Mouse (Mus musculus): ENCODE measurements around the gene Bcdin3d.
"Not testable (repeated sequence)": the region's sequence is repeated elsewhere in the genome, so short reads cannot be mapped to it uniquely, and the experiment has no call there.

Bcdin3d gene

GRCm38 (mm10) chr15:99472972-99473371 lies 1.6 kb downstream of the Bcdin3d start:
- DNase-seq (ENCODE audit: low spot score): no peak

DNA sequence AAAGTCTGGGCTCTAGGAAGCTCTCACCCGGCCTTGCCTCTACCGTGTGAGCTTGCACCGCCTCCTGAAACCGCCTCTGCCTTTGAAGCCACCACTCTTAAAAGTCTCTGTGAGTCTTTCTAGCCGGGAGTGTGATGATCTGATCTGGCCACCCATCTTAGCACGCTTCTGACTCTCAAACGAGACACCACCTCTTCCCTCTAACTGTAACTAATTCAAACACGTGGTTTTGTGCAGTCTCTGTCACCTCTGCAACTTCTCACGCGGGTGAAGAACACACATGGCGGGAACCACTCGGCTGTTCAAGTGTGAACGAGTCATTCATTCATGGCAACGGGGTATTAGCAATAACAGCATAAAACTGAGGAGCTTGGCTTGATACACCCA lies 2.9 kb downstream of the Bcdin3d start:
- DNase-seq (ENCODE audit: low spot score): no peak

DNA sequence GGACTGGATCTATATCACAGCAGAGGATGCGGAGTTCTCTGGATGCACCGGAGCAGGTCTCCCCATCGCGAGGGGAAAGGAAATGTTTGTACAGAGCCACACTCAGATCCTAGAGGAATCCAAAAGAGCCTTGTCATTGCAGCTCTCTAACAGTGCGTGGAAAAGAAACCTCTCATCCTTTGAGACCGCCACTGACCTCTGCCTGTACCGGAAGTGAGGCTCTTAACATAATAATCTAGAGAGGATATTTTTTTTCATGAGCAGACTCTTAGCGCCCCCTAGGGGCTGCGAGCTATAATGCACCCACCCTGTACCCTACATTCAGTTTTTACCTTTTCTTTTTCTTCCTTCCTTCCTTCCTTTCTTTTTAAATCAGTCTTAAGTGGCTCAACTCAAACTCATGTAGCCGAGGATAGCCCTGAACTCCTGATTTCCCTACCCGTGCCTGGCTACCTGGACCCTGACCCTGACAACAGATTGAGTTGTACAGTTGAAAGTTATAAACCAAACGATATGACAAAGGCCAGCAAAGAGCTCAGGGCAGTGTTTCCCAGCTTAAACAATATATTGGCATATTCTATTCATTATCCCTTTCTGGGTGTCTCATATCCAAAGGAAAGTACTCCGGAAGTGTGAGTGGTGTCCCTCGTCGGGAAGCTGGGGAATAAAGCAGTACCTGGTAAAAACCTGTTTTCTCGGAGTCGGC lies 3.4 kb downstream of the Bcdin3d start:
- DNase-seq (ENCODE audit: low spot score): peak; percentile 82

DNA sequence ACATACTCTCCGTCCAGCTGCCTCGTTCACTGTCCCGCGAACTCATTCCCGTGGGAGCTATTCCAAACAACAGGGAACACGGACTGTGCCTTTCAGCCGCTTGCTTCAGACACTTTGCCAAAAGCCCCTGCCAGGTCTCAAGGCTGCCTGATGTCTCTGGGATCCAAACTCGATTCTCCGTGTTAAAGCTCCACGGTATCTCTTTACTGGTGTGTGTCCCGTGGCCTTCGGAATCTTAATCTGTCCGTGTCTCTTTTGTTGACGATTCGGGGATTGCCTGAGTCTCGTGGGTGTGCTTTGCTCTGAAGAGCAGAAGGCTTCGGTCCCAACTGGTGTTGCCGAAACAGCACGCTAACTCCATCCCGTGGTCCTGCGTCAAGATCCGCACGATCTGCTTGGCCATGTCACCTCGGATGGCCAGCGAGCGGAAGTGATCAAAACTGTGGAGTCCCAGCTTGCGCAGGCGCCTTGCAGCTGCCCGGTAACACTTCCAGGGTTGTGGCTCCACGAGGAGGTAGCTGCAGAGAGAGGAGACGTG lies 4.2 kb downstream of the Bcdin3d start:
- no peak for DNase-seq (ENCODE audit: low spot score)

GRCm38 (mm10) chr15:99469736-99470135 lies 4.8 kb downstream of the Bcdin3d start:
- DNase-seq (ENCODE audit: low spot score): no peak

DNA sequence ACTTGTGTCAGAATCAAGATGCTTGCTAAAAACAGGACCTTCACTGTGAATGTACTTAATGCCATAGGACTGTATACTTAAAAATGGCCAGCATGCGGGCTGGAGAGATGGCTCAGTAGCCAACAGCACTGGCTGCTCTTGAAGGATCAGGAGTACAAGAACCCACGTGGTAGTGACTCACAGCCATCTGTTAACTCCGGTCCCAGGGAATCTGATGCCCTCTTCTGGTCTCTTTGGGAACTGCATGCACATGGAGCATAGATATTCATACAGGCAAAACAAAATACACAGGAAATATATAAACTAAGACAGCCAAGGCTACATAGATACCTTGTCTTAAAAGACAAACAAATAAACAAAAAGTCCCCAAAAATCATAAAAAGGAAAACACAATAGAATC lies 5.5 kb downstream of the Bcdin3d start:
- DNase-seq (ENCODE audit: low spot score): peak; percentile 80

- no peak for DNase-seq (ENCODE audit: low spot score)
Measured at GRCm38 (mm10) chr15:99463194-99463593, 11.3 kb downstream of the Bcdin3d start.

GRCm38 (mm10) chr15:99457606-99458401 lies 16.7 kb downstream of the Bcdin3d start, which contains the start of gene Nckap5l:
Gene Nckap5l (minus strand): TSS chr15:99457748.
- peak; percentile 96 for DNase-seq (ENCODE audit: low spot score)

DNA sequence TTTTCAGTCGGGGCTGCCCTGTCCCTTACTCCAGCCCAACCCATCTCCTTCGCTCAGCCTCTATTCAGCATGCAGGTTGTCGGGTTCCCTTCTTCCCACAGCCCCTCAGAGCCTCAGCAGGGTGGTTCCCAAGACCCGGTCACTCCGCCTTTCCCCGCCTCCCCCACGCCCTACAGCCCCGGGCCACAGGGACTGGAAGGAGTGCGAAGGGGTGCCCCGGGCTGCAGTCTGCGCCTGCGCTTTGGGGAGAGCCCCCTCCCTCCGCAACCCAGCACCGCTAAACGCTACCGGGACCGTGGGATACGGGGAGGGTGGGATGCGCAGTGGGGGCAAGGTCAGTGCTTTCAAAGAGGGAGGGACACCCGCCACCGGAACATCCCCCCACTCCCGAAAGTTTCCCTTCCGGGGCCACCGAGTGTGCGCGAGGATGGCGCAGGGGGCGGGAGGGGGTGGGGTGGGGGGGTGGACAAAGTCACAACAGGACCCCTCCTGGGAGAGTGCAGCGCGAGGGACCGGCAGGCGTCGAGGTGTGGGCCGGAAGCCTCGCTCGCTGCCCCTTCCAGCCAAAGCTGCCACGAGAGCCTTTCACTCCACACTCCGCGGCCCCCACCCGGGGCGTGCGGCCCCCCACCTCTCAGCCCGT lies 17.4 kb downstream of the Bcdin3d start:
- DNase-seq (ENCODE audit: low spot score): peak; percentile 68

GRCm38 (mm10) chr15:99456338-99456962 lies 18.1 kb downstream of the Bcdin3d start:
- peak; percentile 10 for DNase-seq (ENCODE audit: low spot score)

DNA sequence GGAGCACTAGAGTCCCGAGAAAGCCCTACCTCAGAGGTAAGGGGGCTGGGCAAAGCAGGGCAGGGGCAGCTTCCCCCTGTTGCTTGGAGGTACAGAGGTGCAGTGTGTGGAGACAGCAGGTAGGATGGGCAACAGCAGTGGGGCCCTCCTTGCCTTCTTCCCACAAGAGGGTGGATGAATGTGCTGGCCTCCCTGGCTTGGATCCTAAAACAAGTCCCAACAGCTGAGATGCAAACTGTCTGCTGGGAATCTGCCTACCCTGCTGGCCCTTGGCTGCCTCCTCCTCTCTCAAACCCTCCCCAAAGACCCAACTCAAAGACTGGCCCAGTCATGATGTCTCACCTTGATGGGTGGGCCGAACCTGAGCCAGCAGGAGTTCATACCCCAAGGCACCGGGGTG lies 19.1 kb downstream of the Bcdin3d start:
- no peak for DNase-seq (ENCODE audit: low spot score)

DNA sequence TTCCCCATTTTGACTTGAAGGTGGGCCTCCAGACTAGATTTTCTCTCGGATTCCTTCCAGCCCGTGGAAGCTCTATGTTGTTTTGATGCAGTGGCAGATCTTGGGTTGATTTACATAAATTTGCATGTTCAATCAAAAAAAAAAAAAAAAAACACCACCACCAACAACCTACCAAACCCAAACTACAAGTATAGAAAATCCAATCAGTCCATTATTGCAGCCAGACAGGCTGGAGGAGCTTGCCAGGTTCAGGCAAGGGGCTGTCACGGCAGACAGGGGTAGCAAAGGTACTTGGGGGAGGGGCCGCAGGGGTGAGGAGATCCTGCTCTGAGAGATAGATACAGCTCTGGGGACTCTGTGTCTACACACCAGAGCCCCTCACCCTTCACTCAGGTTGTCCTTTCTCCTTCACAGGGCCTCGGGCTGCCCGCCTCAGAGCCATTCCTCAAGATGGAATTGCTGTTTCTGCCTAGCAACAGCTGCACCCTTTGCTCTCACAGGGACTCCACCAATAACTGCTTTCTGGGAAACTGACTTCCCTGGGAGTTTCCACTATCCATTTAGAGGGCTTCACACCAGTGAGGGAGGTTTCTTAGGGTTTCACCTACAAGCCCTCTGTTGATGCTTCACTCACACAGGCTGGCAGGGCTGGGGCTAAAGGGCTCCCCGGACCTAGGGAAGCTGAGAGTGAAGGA lies 19.8 kb downstream of the Bcdin3d start:
- no peak for DNase-seq (ENCODE audit: low spot score)

GRCm38 (mm10) chr15:99453153-99453900 lies 21.2 kb downstream of the Bcdin3d start:
- no peak for DNase-seq (ENCODE audit: low spot score)

- no peak for DNase-seq (ENCODE audit: low spot score)
Measured at GRCm38 (mm10) chr15:99449751-99450280, 24.7 kb downstream of the Bcdin3d start.

- DNase-seq (ENCODE audit: low spot score): no peak
Measured at GRCm38 (mm10) chr15:99449131-99449750, 25.3 kb downstream of the Bcdin3d start.

DNA sequence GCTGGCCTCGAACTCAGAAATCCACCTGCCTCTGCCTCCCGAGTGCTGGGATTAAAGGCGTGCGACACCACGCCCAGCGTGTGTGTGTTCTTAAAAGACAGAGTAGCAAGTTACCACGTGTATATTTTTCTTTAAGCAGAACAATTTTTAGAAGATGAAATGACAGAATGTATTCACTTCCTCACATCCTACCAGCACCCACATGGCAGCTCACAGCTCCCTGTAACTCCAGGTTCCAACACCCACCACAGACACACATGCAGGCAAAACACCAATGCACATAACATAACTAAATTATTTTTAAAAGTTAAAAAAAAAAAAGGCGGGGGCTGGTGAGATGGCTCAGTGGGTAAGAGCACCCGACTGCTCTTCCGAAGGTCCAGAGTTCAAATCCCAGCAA lies 28.4 kb downstream of the Bcdin3d start:
- DNase-seq (ENCODE audit: low spot score): not testable (repeated sequence)

- DNase-seq (ENCODE audit: low spot score): no peak
Measured at GRCm38 (mm10) chr15:99445567-99445966, 29.0 kb downstream of the Bcdin3d start.

DNA sequence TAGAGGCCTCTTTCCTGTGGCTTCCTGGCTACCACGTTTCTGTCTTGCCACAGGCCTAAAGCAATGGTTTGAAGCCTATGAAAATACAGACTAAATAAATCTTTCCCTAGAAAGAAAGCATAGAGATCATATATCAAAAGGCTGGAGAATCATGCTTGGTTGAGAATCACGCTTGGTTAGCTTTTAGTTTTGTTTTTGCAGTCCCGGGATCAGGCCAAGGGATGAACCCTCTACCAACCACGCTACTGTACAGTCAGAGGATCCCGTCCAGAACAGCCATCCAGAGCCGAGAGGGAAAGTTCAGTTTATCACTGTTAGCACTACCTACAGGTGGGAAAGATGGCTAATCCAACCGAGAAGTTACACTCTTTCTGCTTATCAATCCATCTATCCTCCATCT lies 32.2 kb downstream of the Bcdin3d start:
- no peak for DNase-seq (ENCODE audit: low spot score)

- no peak for DNase-seq (ENCODE audit: low spot score)
Measured at GRCm38 (mm10) chr15:99440816-99441457, 33.6 kb downstream of the Bcdin3d start.

All from retina, embryonic 14.5 days (tissue).